Mouse (Mus musculus): ENCODE measurements around the gene Trim46.

GRCm38 (mm10) chr3:89270891-89271290 is 24.8 kb upstream of the Trim46 start:
- TF ChIP-seq CTCF (conservative IDR thresholded peaks at IDR 0.05; ENCODE audit: low read length) (no peak), POU5F1 (IDR thresholded peaks at IDR 0.05; ENCODE audit: borderline replicate concordance, low read length) (no peak), NANOG (IDR thresholded peaks at IDR 0.05; ENCODE audit: borderline replicate concordance, low read length) (no peak)

Measured in E14TG2a.4 (cell line).